Mouse (Mus musculus) common myeloid progenitor, adult 5-6 weeks (primary cell): ENCODE measurements at regions not wholly inside any gene's neighbourhood (a gene's known extent, or its start where the extent isn't known, plus 50 kb on each side); places are given as distances from the start of the nearest gene placed in this dataset.

Experiments
- ATAC-seq: replicated peaks from 2 replicates; pipeline ENCODE4 v1.8.0; 2016; ENCODE audit warnings: low read depth, mild to moderate bottlenecking, moderate TSS enrichment, inconsistent platforms; ENCODE audit not compliant: poor library complexity, severe bottlenecking

DNA sequence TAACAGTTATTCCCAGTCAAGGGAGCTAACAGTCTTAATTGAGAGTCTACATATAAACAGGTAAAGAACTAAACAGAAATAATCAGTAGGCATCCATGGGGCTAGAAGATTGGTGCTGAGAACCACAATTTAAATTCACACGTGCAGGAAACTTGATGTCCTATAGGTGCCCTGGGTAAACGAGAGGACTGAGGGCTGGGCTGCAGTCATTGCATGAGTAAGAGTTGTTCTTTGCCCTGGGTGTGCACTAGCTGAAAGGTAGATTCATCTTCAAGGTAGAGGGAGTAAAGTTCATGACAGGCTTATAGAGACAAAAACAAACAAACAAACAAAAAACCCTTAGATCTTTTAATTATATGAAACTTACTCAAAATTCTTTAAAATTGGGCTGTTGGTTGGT, 411.1 kb upstream of the Acvr2a start:
- ATAC-seq, result no peak

GRCm38 (mm10) chr2:48404460-48404859, 409.4 kb upstream of the Acvr2a start:
- no peak for ATAC-seq

- ATAC-seq, result no peak
These were observed 406.0 kb upstream of the Acvr2a start for GRCm38 (mm10) chr2:48407876-48408275.

DNA sequence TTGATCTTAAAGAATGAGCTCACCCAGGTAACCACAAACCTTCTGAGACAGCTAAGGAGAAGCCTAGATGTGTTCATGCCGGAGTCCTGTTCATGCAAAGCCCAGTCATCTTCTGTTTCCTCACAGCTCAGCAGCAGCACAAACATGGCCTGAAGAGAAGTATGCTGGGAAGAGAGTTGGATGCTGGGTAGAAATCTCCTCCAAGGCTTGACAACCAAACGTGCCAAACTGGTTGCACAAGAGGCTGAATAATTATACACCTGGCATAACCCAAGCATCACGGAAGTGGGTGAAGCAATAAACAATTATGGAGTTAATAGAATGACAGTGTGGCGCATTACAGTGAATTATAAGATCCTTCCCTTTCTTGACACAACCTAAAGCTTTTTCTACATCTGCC, 404.0 kb upstream of the Acvr2a start:
- no peak for ATAC-seq

GRCm38 (mm10) chr2:48411392-48411791, 402.5 kb upstream of the Acvr2a start:
- ATAC-seq, result no peak

DNA sequence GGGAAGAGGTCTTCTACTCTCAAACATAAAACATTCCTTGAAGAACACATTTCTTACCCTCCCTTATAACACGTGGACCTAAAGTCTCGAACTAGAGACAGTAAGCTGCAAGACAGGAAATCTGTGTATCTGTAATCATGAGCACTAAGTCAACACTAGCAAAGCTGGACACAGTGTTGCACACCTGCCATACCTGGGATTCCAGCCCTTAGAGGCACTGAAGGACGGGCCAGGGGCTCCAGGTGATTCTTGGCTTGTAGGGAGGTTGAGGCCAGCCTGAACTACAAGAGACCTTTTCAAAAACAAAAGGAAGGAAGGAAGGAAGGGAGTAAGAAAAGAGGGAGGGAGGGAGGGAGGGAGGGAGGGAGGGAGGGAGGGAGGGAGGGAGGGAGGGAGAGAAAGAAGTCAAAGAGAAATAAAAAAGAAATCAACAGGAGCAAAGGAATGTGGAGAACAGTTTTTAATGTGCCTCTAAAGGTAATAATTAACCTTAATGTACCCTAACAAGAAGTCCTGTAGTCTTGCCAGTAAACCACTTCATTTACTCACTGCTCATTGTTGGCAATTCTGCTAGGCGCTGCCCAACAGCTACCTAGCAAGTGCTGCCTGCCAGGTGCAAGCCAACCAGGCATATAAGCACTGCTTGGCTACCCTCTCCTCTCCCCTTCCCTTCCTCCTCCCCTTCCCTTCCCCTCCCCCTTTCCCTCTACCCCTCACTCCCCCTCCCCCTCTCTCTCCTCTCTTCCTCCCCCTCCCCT, 401.0 kb upstream of the Acvr2a start:
- no peak for ATAC-seq

GRCm38 (mm10) chr2:48414596-48415481, 399.1 kb upstream of the Acvr2a start:
- ATAC-seq, result no peak

DNA sequence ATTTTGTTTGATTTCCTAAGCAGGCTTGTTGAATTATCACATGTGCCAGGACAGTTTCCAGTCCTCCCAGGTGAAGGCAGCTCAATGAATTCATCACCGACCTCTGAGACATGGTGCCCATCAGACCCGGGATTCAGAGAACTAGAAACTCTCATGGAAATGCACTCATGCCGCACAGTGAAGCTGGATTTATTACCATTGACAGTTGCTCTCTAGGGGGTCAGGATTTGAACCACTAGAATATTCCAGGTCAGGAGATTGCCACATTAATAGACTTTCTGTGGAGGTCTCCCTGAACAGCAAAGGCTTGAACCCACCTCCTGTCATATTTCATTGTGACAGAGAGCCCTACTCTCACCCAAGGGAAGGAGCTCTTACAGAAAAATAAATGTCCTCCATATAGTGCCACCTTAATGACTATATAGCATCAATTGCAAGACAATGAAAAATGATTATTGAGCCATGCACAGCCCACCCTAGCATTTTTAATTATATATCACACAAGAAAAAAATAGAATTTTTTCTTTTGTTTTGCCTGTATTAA, 397.6 kb upstream of the Acvr2a start:
- no peak for ATAC-seq

GRCm38 (mm10) chr2:48417000-48417596, 396.8 kb upstream of the Acvr2a start:
- ATAC-seq, result no peak

GRCm38 (mm10) chr2:48420791-48421190, 393.1 kb upstream of the Acvr2a start:
- no peak for ATAC-seq

- ATAC-seq, result no peak
These were observed 390.0 kb upstream of the Acvr2a start for GRCm38 (mm10) chr2:48423861-48424442.

- ATAC-seq, result no peak
These were observed 389.3 kb upstream of the Acvr2a start for GRCm38 (mm10) chr2:48424562-48424961.

- ATAC-seq, result no peak
These were observed 388.5 kb upstream of the Acvr2a start for GRCm38 (mm10) chr2:48425200-48426090.

DNA sequence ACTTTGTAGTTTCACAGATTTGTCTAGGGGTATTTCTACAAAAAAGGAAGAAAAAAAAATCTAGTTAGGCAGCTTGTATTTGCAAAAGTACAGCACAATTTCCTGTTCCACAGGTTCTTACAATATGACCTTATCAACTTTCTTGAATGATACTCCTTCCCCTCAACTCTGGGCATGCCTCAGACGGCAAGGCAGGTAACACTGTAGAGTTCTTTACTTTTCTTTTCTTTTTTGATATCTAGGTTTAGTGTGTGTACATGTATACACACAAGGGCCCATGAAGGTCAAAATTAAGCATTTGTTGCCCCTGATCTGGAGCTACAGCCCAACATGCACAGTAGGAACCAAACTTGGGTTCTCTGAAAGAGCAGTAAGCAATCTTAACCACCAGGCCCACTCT, 381.4 kb upstream of the Acvr2a start:
- no peak for ATAC-seq

- no peak for ATAC-seq
These were observed 372.5 kb upstream of the Acvr2a start for GRCm38 (mm10) chr2:48441296-48441990.

DNA sequence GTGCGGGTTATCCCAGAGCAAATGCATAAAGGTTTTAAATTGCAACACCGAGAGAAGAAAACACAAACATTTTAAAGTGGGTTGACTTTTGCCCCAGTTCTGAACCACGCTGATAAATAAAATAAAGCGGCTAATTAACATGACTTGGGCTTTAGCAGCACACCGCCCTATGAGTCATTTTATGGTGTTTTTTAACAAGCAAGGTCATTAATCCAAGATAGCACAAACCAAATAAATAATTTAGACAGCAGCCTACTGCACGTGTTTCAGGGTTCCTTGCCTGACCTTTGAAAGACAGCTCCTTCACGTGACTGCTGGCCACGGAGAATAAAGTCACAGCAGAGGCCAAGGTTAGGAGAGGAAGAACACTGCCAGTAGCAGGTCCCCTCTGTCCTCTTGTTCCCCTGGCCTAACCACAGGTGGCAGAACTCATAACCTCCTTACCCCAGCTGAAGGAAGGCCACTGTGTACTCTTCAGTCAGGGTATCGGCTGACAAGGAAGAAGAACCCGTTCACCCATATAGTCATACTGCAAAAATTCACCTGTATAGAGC, 371.8 kb upstream of the Acvr2a start:
- no peak for ATAC-seq

GRCm38 (mm10) chr2:48445898-48446604, 367.9 kb upstream of the Acvr2a start:
- no peak for ATAC-seq

GRCm38 (mm10) chr2:48446617-48447016, 367.3 kb upstream of the Acvr2a start:
- no peak for ATAC-seq
